Mouse (Mus musculus) midbrain, embryonic 16.5 days (tissue): ENCODE results near the gene Rad51d. TPM values are rescaled to one million over a fixed set of nuclear protein-coding genes. Genes with fewer than 3 reads are reported as not detected.
"Not testable (repeated sequence)": the region's sequence is repeated elsewhere in the genome, so short reads cannot be mapped to it uniquely, and the experiment has no call there.

Experiments used
- ATAC-seq: fragments of 200-750 bp; cut with Nextera tagmentation; 2 replicates; pipeline ENCODE4 v1.8.0; 2017; ENCODE audit warnings: moderate TSS enrichment
- H3K27ac ChIP-seq: fragments of 300-500 bp; sonication (generic); 2 replicates; pipeline ENCODE4 v1.5.1; 2014; ENCODE audit warnings: mild to moderate bottlenecking, low read length, mixed read lengths
- H3K27me3 ChIP-seq: fragments of 300-500 bp; sonication (generic); 2 replicates; pipeline ENCODE4 v1.6.1; 2014; ENCODE audit warnings: low read depth, low read length, mixed read lengths; ENCODE audit not compliant: control insufficient read depth, insufficient read depth
- H3K36me3 ChIP-seq: fragments of 300-500 bp; sonication (generic); 2 replicates; pipeline ENCODE4 v1.6.1; 2014; ENCODE audit warnings: mild to moderate bottlenecking, low read length, moderate library complexity, mixed read lengths; ENCODE audit not compliant: control insufficient read depth, insufficient read depth
- H3K4me1 ChIP-seq: fragments of 300-500 bp; sonication (generic); 2 replicates; pipeline ENCODE4 v1.6.1; 2014; ENCODE audit warnings: mild to moderate bottlenecking, low read length, mixed read lengths; ENCODE audit not compliant: control insufficient read depth, insufficient read depth
- H3K4me2 ChIP-seq: fragments of 300-500 bp; sonication (generic); 2 replicates; pipeline ENCODE4 v1.6.1; 2014; ENCODE audit warnings: mild to moderate bottlenecking, low read length, mixed read lengths
- H3K4me3 ChIP-seq: fragments of 300-500 bp; sonication (generic); 2 replicates; pipeline ENCODE4 v1.5.1; 2014; ENCODE audit warnings: low read depth, mild to moderate bottlenecking, low read length, moderate library complexity, mixed read lengths
- H3K9ac ChIP-seq: fragments of 300-500 bp; sonication (generic); 2 replicates; pipeline ENCODE4 v1.6.1; 2014; ENCODE audit warnings: low read depth, low read length, mixed read lengths
- H3K9me3 ChIP-seq: fragments of 300-500 bp; sonication (generic); replicated peaks from 2 replicates; pipeline ENCODE4 v1.6.1; 2014; ENCODE audit warnings: mild to moderate bottlenecking, low read length, mixed read lengths; ENCODE audit not compliant: control insufficient read depth, poor library complexity, severe bottlenecking
- WGBS: fragments of 180-500 bp; shearing (Covaris S2); extraction: QIAGEN DNeasy Blood & Tissue Kit; methylation state at CpG from one replicate; pipeline ENCODE4 v1.1.7; 2014; 5-methylcytosine and 5-hydroxymethylcytosine counted together
- polyA plus RNA-seq: library from polyadenylated mRNA; unstranded; fragments of >200 nt; fragmentation: Nextera tagmentation; extraction: Ambion mirVana; gene quantifications from 2 replicates; pipeline ENCODE4 v1.2.1, GENCODE M21; 2015

Gene Rad51d
- polyA plus RNA-seq: 13.6 and 13.7 TPM in 2 replicates

- H3K27ac ChIP-seq: peak within 1 kb of the TSS; percentile 60
- 0% methylated on average over 24 of the region's 26 CpGs for WGBS
- H3K36me3 ChIP-seq: no peaks in the 10 kb centered on the region
Measured at GRCm38 (mm10) chr11:82890342-82890762, at the start of gene Rad51d. Gene Rad51d (minus strand): TSS chr11:82890614.

GRCm38 (mm10) chr11:82933186-82933585, 42.8 kb upstream of the Rad51d start:
- Histone ChIP-seq H3K27ac (no peak overlapping the region), H3K9me3 (no peaks in the 10 kb centered on the region), H3K27me3 (peaks cover 46% of the 10 kb centered on the region), H3K4me1 (peaks cover 12% of the 10 kb centered on the region), H3K4me3 (peak overlapping the region; percentile 50), H3K36me3 (no peaks in the 10 kb centered on the region), H3K9ac (no peak overlapping the region), H3K4me2 (peak overlapping the region; percentile 97)
- ATAC-seq: no peak
- 2% methylated on average over 16 of the region's 29 CpGs for WGBS

More at GRCm38 (mm10) chr11:82890342-82890762, at the start of gene Rad51d:
- Histone ChIP-seq H3K4me1 (peaks cover 14% of the 10 kb centered on the region), H3K9ac (peak within 1 kb of the TSS; percentile 76), H3K27me3 (peaks cover 8% of the 10 kb centered on the region; the same call in 1 of the 2 replicates), H3K4me3 (peak within 1 kb of the TSS; percentile 57), H3K9me3 (no peaks in the 10 kb centered on the region), H3K4me2 (peak within 1 kb of the TSS; percentile 94)
- peak; percentile 92 for ATAC-seq

- WGBS: under 1% methylated on average over 90 of the region's 119 CpGs
- not testable (repeated sequence) for H3K27ac ChIP-seq, H3K9me3 ChIP-seq, H3K36me3 ChIP-seq, ATAC-seq
- Histone ChIP-seq H3K9ac (peak overlapping the region; percentile 58), H3K4me2 (peak overlapping the region; percentile 97), H3K4me1 (peaks cover 12% of the 10 kb centered on the region), H3K4me3 (peak overlapping the region; percentile 50), H3K27me3 (peaks cover 46% of the 10 kb centered on the region)
Measured at GRCm38 (mm10) chr11:82931671-82932450, 41.4 kb upstream of the Rad51d start.

- WGBS: 1% methylated on average over 54 of the region's 63 CpGs
- Histone ChIP-seq H3K27me3 (peaks cover 39% of the 10 kb centered on the region), H3K9ac (peak overlapping the region; percentile 58), H3K4me3 (peak overlapping the region; percentile 50), H3K4me1 (peaks cover 12% of the 10 kb centered on the region), H3K4me2 (peak overlapping the region; percentile 97)
- not testable (repeated sequence) for H3K9me3 ChIP-seq, ATAC-seq, H3K27ac ChIP-seq, H3K36me3 ChIP-seq
Measured at GRCm38 (mm10) chr11:82931161-82931560, 40.7 kb upstream of the Rad51d start.

GRCm38 (mm10) chr11:82930391-82930955, 40.1 kb upstream of the Rad51d start:
- Histone ChIP-seq H3K9ac (peak overlapping the region; percentile 58; the same call in 1 of the 2 replicates), H3K27me3 (peaks cover 32% of the 10 kb centered on the region)
- under 1% methylated on average over 66 of the region's 85 CpGs for WGBS

GRCm38 (mm10) chr11:82929633-82929950, 39.2 kb upstream of the Rad51d start:
- WGBS: 42% methylated on average over 3 of the region's 3 CpGs
- Histone ChIP-seq H3K4me3 (peak overlapping the region; percentile 50), H3K9me3 (no peaks in the 10 kb centered on the region), H3K9ac (no peak overlapping the region), H3K27ac (no peak overlapping the region), H3K4me2 (peak overlapping the region; percentile 97), H3K36me3 (no peaks in the 10 kb centered on the region), H3K27me3 (peaks cover 31% of the 10 kb centered on the region), H3K4me1 (peaks cover 12% of the 10 kb centered on the region)
- no peak for ATAC-seq

More at GRCm38 (mm10) chr11:82930391-82930955, 40.1 kb upstream of the Rad51d start:
- H3K36me3 ChIP-seq, H3K27ac ChIP-seq, H3K9me3 ChIP-seq, ATAC-seq: not testable (repeated sequence)
- Histone ChIP-seq H3K4me2 (peak overlapping the region; percentile 97), H3K4me3 (peak overlapping the region; percentile 50), H3K4me1 (peaks cover 12% of the 10 kb centered on the region)

GRCm38 (mm10) chr11:82928897-82929632, 38.7 kb upstream of the Rad51d start:
- Histone ChIP-seq H3K27me3 (peaks cover 26% of the 10 kb centered on the region), H3K36me3 (no peaks in the 10 kb centered on the region), H3K4me3 (no peak overlapping the region), H3K9me3 (no peaks in the 10 kb centered on the region), H3K4me2 (no peak overlapping the region), H3K27ac (no peak overlapping the region), H3K9ac (no peak overlapping the region), H3K4me1 (peaks cover 12% of the 10 kb centered on the region)
- WGBS: 33% methylated on average over 20 of the region's 20 CpGs
- no peak for ATAC-seq

- H3K9ac ChIP-seq, H3K36me3 ChIP-seq, H3K4me1 ChIP-seq, H3K4me2 ChIP-seq, H3K9me3 ChIP-seq, ATAC-seq, H3K4me3 ChIP-seq, H3K27ac ChIP-seq: not testable (repeated sequence)
- H3K27me3 ChIP-seq: peaks cover 11% of the 10 kb centered on the region; the same call in 1 of the 2 replicates
- WGBS: 84% methylated on average over 6 of the region's 6 CpGs
Measured at GRCm38 (mm10) chr11:82923910-82924309, 33.5 kb upstream of the Rad51d start.
